In genomic region chr9:60870919-60871503, GRCm38 (mm10) we compare ENCODE assay signal across 20 mouse cellular contexts.
DNase-seq lines count a peak whose midpoint lies in the region; TF ChIP-seq lines count a peak whose summit lies in the region.
"Had no signal": no experiment of that assay in that cellular context is flagged by ENCODE, and none has a peak within 500 bp of the region (broad histone marks: within the 10 kb centered on the region; RNA-seq: fewer than 3 reads in every experiment).

No protein-coding gene starts in this region.

- H3K4me1 ChIP-seq in MEL (ENCODE audit: control insufficient read depth in 1 of 2, insufficient read depth in 2 of 2, low read length in 2 of 2) = peaks cover 0 to 8% of the 10 kb centered on the region in 2 experiments; a peak in 1 of 4 replicates
- H3K4me1 ChIP-seq in brown adipose tissue, adult 24 weeks (ENCODE audit: control insufficient read depth, insufficient read depth, insufficient read length, low read length) = no peaks in the 10 kb centered on the region; the same call in 1 of the 2 replicates

- intact Hi-C loops in gastrocnemius, adult 2 months (cut with DNase I) = no loop called here
- intact Hi-C loops in gastrocnemius, postnatal 36 days (cut with DNase I) = no loop called here
- intact Hi-C loops in left cerebral cortex, postnatal 4 days (cut with DNase I) = no loop called here
- intact Hi-C loops in left cerebral cortex, postnatal 36 days (cut with DNase I) = no loop called here

- TF ChIP-seq CTCF in gastrocnemius, adult 2 months (IDR thresholded peaks at IDR 0.05) = no peak
- TF ChIP-seq CTCF in MEL (IDR thresholded peaks at IDR 0.05 in 2 of 3, conservative IDR thresholded peaks at IDR 0.05 in 1 of 3; ENCODE audit: control insufficient read depth in 1 of 3, insufficient read depth in 1 of 3, low read depth in 2 of 3, low read length in 3 of 3, poor library complexity in 1 of 3, severe bottlenecking in 1 of 3) = no peak

- no peaks in the 10 kb centered on the region for H3K27me3 ChIP-seq in MEL (ENCODE audit: control insufficient read depth in 1 of 2, insufficient read depth in 2 of 2, low read length in 2 of 2)
- H3K27me3 ChIP-seq: embryonic facial prominence, embryonic 15.5 days; heart, embryonic 13.5 days; hindbrain, embryonic 12.5 days; Patski had no signal

- no peaks in the 10 kb centered on the region for H3K9me3 ChIP-seq in MEL (replicated peaks; ENCODE audit: insufficient read depth, low read length)
- H3K9me3 ChIP-seq: embryonic facial prominence, embryonic 15.5 days; forebrain, embryonic 10.5 days; G1E; heart, embryonic 13.5 days; hindbrain, embryonic 12.5 days had no signal

- peaks cover 0 to 2% of the 10 kb centered on the region in 2 experiments; a peak in 1 of 4 replicates for H3K36me3 ChIP-seq in MEL (ENCODE audit: control insufficient read depth in 1 of 2, insufficient read depth in 2 of 2, low read length in 2 of 2)
- H3K36me3 ChIP-seq: G1E had no signal

- H3K9ac ChIP-seq in MEL (ENCODE audit: control insufficient read depth, low read depth, low read length, poor library complexity, severe bottlenecking) = peak overlapping the region; percentile 75
- H3K9ac ChIP-seq: embryonic facial prominence, embryonic 15.5 days; heart, embryonic 13.5 days; hindbrain, embryonic 12.5 days had no signal

- no peak for DNase-seq in gastrocnemius, adult 2 months
- DNase-seq in gastrocnemius, postnatal 36 days = no peak
- peak; percentile 64 for DNase-seq in MEL (ENCODE audit: low read depth, low spot score)
- DNase-seq in left cerebral cortex, postnatal 4 days = no peak
- DNase-seq in left cerebral cortex, postnatal 36 days (ENCODE audit: low spot score in 2 of 2) = no peak
- DNase-seq: adrenal gland, postnatal 25 days; cerebellum, adult 11 months; cerebellum, adult 8-10 months; cerebellum, postnatal 14 days; embryo, embryonic 11 days; gastrocnemius, postnatal 14 days; heart, postnatal 4 days had no signal

- H3K79me2 ChIP-seq in MEL (ENCODE audit: control insufficient read depth, insufficient read depth, low read length, poor library complexity) = peaks cover 11% of the 10 kb centered on the region

- TF ChIP-seq EP300 in MEL (IDR thresholded peaks at IDR 0.05; ENCODE audit: low read depth in 1 of 2, low read length in 2 of 2) = no peak

- TF ChIP-seq RAD21 in MEL (IDR thresholded peaks at IDR 0.05; ENCODE audit: low read depth, low read length) = no peak

- H3K27ac ChIP-seq in gastrocnemius, adult 2 months = peak overlapping the region; percentile 57; the same call in 1 of the 2 replicates
- peak overlapping the region; percentile 85 for H3K27ac ChIP-seq in MEL (ENCODE audit: control insufficient read depth, low read depth, low read length)
- H3K27ac ChIP-seq in brown adipose tissue, adult 24 weeks (replicated peaks; ENCODE audit: low read depth, low read length) = no peak overlapping the region
- H3K27ac ChIP-seq: embryonic facial prominence, embryonic 15.5 days; forebrain, embryonic 10.5 days; heart, embryonic 13.5 days; hindbrain, embryonic 12.5 days had no signal

- no peak for TF ChIP-seq POLR2A in MEL (IDR thresholded peaks at IDR 0.05; ENCODE audit: control insufficient read depth in 1 of 2, insufficient read depth in 1 of 2, low read depth in 1 of 2, low read length in 2 of 2, poor library complexity in 1 of 2)

- peak overlapping the region; percentile 50 for H3K4me3 ChIP-seq in gastrocnemius, adult 2 months
- peak overlapping the region; percentile 54 to 79 for H3K4me3 ChIP-seq in MEL (ENCODE audit: control insufficient read depth in 1 of 2, insufficient read depth in 1 of 2, low read depth in 2 of 2, low read length in 2 of 2)
- H3K4me3 ChIP-seq in brown adipose tissue, adult 24 weeks (ENCODE audit: insufficient read depth, low read depth, low read length) = peak overlapping the region; percentile 27
- H3K4me3 ChIP-seq: embryonic facial prominence, embryonic 15.5 days; erythroblast, embryonic 14.5 days; forebrain, embryonic 10.5 days; heart, embryonic 13.5 days; hindbrain, embryonic 12.5 days had no signal

TF ChIP-seq in MEL, 35 proteins besides CTCF, POLR2A, EP300 and RAD21:
- TF ChIP-seq GATA1 (IDR thresholded peaks at IDR 0.05; ENCODE audit: low read depth, low read length) (no peak), ZC3H11A (IDR thresholded peaks at IDR 0.05; ENCODE audit: low read depth, low read length) (no peak), MAX (IDR thresholded peaks at IDR 0.05; ENCODE audit: low read length) (peak; percentile 23; the same call in 1 of the 2 replicates), CHD1 (IDR thresholded peaks at IDR 0.05; ENCODE audit: low read depth, low read length) (0 out of 2 replicates have a peak, but pooled peaks have one; percentile 13), ZKSCAN1 (IDR thresholded peaks at IDR 0.05; ENCODE audit: low read depth, low read length) (peak; percentile 73; the same call in 1 of the 2 replicates), E2F4 (IDR thresholded peaks at IDR 0.05; ENCODE audit: borderline replicate concordance, low read depth, low read length) (0 out of 2 replicates have a peak, but pooled peaks have one; percentile 7), MXI1 (IDR thresholded peaks at IDR 0.05; ENCODE audit: low read depth, low read length) (0 out of 2 replicates have a peak, but pooled peaks have one; percentile 6)
TF ChIP-seq in MEL: peak in this region for 5.
